Mouse (Mus musculus) thymus, adult 2 months (tissue): ENCODE measurements around the gene Jpt1. TPM values are rescaled to one million over a fixed set of nuclear protein-coding genes. Genes with fewer than 3 reads are reported as not detected.

Source experiments
- DNase-seq: peaks from one replicate; pipeline ENCODE4 v3.0.0; 2021
- H3K27ac ChIP-seq: fragments of 200-500 bp; 2 replicates; pipeline ENCODE4 v1.5.1; 2012; ENCODE audit warnings: low read length, control low read depth; ENCODE audit not compliant: control insufficient read depth, insufficient read depth
- H3K27me3 ChIP-seq: fragments of 200-500 bp; 2 replicates; pipeline ENCODE4 v1.6.1; 2012; ENCODE audit warnings: mild to moderate bottlenecking, low read length, moderate library complexity, mixed read lengths; ENCODE audit not compliant: control insufficient read depth, insufficient read depth
- H3K36me3 ChIP-seq: fragments of 200-500 bp; 2 replicates; pipeline ENCODE4 v1.6.1; 2012; ENCODE audit warnings: mild to moderate bottlenecking, low read length, moderate library complexity; ENCODE audit not compliant: control insufficient read depth, insufficient read depth
- H3K4me1 ChIP-seq: fragments of 200-500 bp; replicated peaks from 2 replicates; pipeline ENCODE4 v1.6.1; 2012; ENCODE audit warnings: low read length; ENCODE audit not compliant: control insufficient read depth, insufficient read depth
- H3K4me3 ChIP-seq: fragments of 200-500 bp; 2 replicates; pipeline ENCODE4 v1.5.1; 2012; ENCODE audit warnings: mild to moderate bottlenecking, low read length, control low read depth, moderate library complexity; ENCODE audit not compliant: control insufficient read depth, insufficient read depth
- CTCF ChIP-seq: fragments of 200-500 bp; IDR thresholded peaks from 2 replicates; pipeline ENCODE4 v1.5.1; 2012; ENCODE audit warnings: mild to moderate bottlenecking, control low read depth, low read length, moderate library complexity, borderline replicate concordance; ENCODE audit not compliant: control insufficient read depth, poor library complexity, insufficient read depth; ENCODE audit errors: extremely low read depth
- POLR2A ChIP-seq: fragments of 200-500 bp; IDR thresholded peaks from 2 replicates; pipeline ENCODE4 v1.6.1; 2012; ENCODE audit warnings: mild to moderate bottlenecking, low read length, control low read depth, moderate library complexity; ENCODE audit not compliant: control insufficient read depth, poor library complexity, insufficient read depth; ENCODE audit errors: extremely low read depth
- WGBS: fragments of 180-500 bp; shearing (Covaris S2); methylation state at CpG from one replicate; pipeline ENCODE4 v1.1.7; 2018; 5-methylcytosine and 5-hydroxymethylcytosine counted together
- polyA plus RNA-seq: library from polyadenylated mRNA; depleted of rRNA; stranded (reverse); fragments of >200 nt; gene quantifications from 2 replicates; pipeline ENCODE4 v1.2.3, GENCODE M21; 2012

Gene Jpt1
- polyA plus RNA-seq, 1 experiment = 686 TPM

DNA sequence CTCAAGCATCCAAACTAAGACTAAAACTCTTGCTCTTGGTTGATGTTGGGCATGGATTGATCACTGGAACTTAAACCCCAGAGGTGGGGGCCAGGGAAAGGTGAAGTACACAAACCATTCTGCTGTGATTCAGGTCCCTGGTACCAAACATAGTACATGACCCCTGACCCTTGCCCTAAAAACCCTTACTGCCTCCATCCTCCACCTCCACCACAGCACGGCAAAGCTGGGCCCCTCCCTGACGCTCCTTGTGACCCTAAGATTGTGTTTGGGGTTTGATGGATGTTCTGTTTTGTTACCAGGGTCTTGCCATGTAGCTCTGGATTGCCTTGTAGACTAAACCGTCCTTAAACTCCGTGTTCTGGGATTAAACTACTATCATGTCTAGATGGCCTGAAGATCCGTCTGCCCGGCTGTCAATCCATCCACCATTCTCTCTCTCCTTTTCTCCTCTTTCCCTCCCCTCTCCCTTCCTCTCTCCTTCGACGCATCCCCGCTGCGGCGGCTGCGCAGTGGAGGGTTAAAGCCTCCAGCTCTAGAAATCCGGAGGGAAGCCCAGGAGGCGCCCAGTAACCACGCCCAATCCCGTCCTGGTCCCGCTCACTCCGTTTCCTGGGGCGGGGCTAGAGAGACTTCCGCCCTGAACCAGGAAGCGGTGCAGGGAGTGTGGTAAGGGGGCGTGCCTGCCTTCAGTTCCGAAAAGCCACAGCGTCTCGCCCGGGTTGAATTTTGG, 39.0 kb downstream of the Jpt1 start, which contains the start of gene Armc7:
Armc7 (plus strand) TSS at position 643 of the 733 bp plus-strand sequence.
- H3K4me3 ChIP-seq = peak within 1 kb of the TSS; percentile 86
- H3K4me1 ChIP-seq = peaks cover 41% of the 10 kb centered on the region
- H3K36me3 ChIP-seq = peaks cover 22% of the 10 kb centered on the region
- DNase-seq = peak; percentile 96
- no peak for TF ChIP-seq CTCF
- TF ChIP-seq POLR2A = no peak
- no peaks in the 10 kb centered on the region for H3K27me3 ChIP-seq
- H3K27ac ChIP-seq = peak within 1 kb of the TSS; percentile 84
- 5% methylated on average over 26 of the region's 26 CpGs for WGBS

DNA sequence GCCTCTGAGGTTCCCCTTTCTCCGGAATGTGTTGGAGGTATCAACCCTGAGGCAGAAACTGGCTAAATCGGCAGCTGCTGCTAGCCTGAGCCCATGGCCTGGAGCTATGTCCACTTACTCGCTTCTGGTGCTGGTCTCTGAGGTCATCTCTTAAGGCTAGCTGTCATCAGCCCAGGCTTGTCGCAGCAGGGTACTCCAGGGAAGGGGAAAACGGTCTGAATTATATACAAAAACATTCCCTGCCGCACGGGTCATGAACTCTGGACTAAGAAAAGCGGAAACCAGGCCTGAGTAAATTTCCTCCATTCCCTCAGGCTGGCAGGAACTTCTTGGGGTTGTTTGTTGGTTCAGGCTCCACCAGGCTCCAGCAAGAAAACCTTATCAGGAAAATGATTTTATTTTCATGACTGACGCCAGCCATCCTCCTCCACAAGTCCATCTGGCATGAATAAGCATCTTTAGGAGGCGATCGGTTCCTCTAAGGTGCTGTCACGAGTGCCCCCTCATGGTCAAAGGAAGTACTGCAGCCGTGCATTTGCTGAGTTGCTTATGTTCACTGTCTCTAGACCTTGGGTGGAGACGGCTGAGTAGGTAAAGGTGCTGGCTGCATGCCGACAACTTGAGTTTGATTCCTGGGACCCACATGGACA, 40.4 kb downstream of the Jpt1 start:
- TF ChIP-seq CTCF = peak; percentile 60; the same call in 1 of the 2 replicates
- TF ChIP-seq POLR2A = no peak
- DNase-seq = peak; percentile 95
- Histone ChIP-seq H3K27ac (peak overlapping the region; percentile 23; the same call in 1 of the 2 replicates), H3K36me3 (peaks cover 29% of the 10 kb centered on the region), H3K4me1 (peaks cover 39% of the 10 kb centered on the region), H3K27me3 (no peaks in the 10 kb centered on the region), H3K4me3 (no peak overlapping the region)
- 26% methylated on average over 15 of the region's 15 CpGs for WGBS

- Histone ChIP-seq H3K4me3 (no peak overlapping the region), H3K27ac (no peak overlapping the region), H3K36me3 (peaks cover 41% of the 10 kb centered on the region), H3K4me1 (peaks cover 37% of the 10 kb centered on the region), H3K27me3 (no peaks in the 10 kb centered on the region)
- 91% methylated on average over 7 of the region's 7 CpGs for WGBS
- TF ChIP-seq CTCF = no peak
- TF ChIP-seq POLR2A = no peak
- no peak for DNase-seq
These were observed 42.0 kb downstream of the Jpt1 start for GRCm38 (mm10) chr11:115472183-115472582.

GRCm38 (mm10) chr11:115467217-115467618, 47.0 kb downstream of the Jpt1 start:
- Histone ChIP-seq H3K4me1 (peaks cover 36% of the 10 kb centered on the region), H3K27me3 (no peaks in the 10 kb centered on the region), H3K4me3 (no peak overlapping the region), H3K27ac (no peak overlapping the region), H3K36me3 (peaks cover 40% of the 10 kb centered on the region)
- 85% methylated on average over 4 of the region's 4 CpGs for WGBS
- no peak for DNase-seq
- TF ChIP-seq CTCF = no peak
- TF ChIP-seq POLR2A = no peak

GRCm38 (mm10) chr11:115464851-115465250, 49.3 kb downstream of the Jpt1 start:
- Histone ChIP-seq H3K27me3 (no peaks in the 10 kb centered on the region), H3K36me3 (peaks cover 33% of the 10 kb centered on the region), H3K4me1 (peaks cover 44% of the 10 kb centered on the region), H3K27ac (peak overlapping the region; percentile 96), H3K4me3 (peak overlapping the region; percentile 59)
- TF ChIP-seq POLR2A (no peak), CTCF (no peak)
- 40% methylated on average over 8 of the region's 8 CpGs for WGBS
- peak; percentile 60 for DNase-seq

DNA sequence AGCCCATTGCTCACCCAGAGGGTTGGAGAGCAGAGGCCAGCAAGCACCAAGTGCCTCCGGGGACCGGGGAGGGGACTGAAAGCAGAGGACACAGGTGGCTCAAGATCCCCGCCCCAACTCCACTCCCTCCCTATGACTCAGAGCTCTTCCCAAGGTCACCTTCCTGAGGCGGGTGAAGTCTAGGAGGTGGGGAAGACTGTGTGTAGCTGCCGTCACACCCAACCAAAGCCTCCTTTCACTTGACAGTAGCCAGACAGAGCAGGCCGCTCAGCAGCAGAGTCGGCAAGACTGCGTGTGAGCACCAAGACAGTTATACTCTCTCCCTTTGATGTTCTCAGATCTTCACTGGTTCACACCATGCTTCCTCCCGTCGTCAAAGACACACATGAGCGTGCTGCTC, 50.8 kb downstream of the Jpt1 start:
- peaks cover 58% of the 10 kb centered on the region for H3K4me1 ChIP-seq
- 3% methylated on average over 11 of the region's 11 CpGs for WGBS
- peak overlapping the region; percentile 96 for H3K27ac ChIP-seq
- TF ChIP-seq POLR2A (peak; percentile 59; the same call in 1 of the 2 replicates), CTCF (no peak)
- DNase-seq = peak; percentile 71
- H3K4me3 ChIP-seq = peak overlapping the region; percentile 59
- peaks cover 21% of the 10 kb centered on the region for H3K36me3 ChIP-seq
- no peaks in the 10 kb centered on the region for H3K27me3 ChIP-seq
